In the genomic region with DNA sequence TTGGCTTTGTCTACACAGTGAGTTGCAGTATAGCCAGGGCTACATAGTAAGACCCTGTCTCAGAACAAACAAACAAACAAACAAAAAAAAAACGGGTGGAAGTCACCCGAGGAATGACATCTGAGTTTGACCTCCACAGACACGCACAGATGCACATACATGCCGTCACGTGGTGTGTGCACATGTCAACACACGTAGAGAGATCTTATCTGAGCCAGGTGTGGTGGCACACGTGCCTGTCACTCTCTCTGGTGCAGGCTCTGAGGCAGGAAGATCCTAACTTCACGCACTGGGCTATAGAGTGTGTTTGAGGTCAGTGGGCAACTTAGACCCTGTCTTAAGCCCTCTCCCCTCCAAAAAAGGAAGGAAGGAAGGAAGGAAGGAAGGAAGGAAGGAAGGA, we compare ENCODE assay signal across 16 mouse cellular contexts. TPM values are rescaled to one million over a fixed set of nuclear protein-coding genes. Genes with fewer than 3 reads are reported as not detected.
DNase-seq lines count a peak whose midpoint lies in the region; ATAC-seq and TF ChIP-seq lines count a peak whose summit lies in the region.
"Had no signal": no experiment of that assay in that cellular context is flagged by ENCODE, and none has a peak within 500 bp of the region (broad histone marks: within the 10 kb centered on the region; RNA-seq: fewer than 3 reads in every experiment).

No protein-coding gene starts in this region.

- H3K27me3 ChIP-seq in kidney, adult 2 months (replicated peaks; ENCODE audit: control insufficient read depth, insufficient read depth, low read length) = no peaks in the 10 kb centered on the region
- H3K27me3 ChIP-seq in liver, embryonic 16.5 days (ENCODE audit: control insufficient read depth, insufficient read depth, low read depth, low read length) = no peaks in the 10 kb centered on the region
- H3K27me3 ChIP-seq: megakaryocyte, embryonic 14.5 days had no signal

- H3K9ac ChIP-seq in liver, embryonic 16.5 days (ENCODE audit: low read depth, low read length) = peak overlapping the region; percentile 47

- 20% methylated on average over 8 of the region's 8 CpGs for WGBS in kidney, adult 2 months
- WGBS in liver, embryonic 16.5 days (ENCODE audit: insufficient replicate concordance) = 48% methylated on average over 8 of the region's 8 CpGs

- peak overlapping the region; percentile 53 for H3K4me2 ChIP-seq in liver, embryonic 16.5 days (ENCODE audit: low read depth, low read length)

- peak overlapping the region; percentile 77 for H3K4me3 ChIP-seq in kidney, adult 2 months (ENCODE audit: insufficient read depth, low read depth, low read length)
- H3K4me3 ChIP-seq in liver, embryonic 16.5 days (ENCODE audit: low read depth, low read length) = peak overlapping the region; percentile 58
- H3K4me3 ChIP-seq: megakaryocyte, embryonic 14.5 days had no signal

- intact Hi-C loops in gastrocnemius, postnatal 36 days (cut with DNase I) = no loop called here

- TF ChIP-seq POLR2A in kidney, adult 2 months (IDR thresholded peaks at IDR 0.05; ENCODE audit: low read depth, low read length) = no peak

- no peak for TF ChIP-seq CTCF in kidney, adult 2 months (conservative IDR thresholded peaks at IDR 0.05; ENCODE audit: insufficient read depth, insufficient read length, low read depth, low read length)

- H3K4me1 ChIP-seq in kidney, adult 2 months (ENCODE audit: control insufficient read depth, insufficient read depth, low read length) = peaks cover 34% of the 10 kb centered on the region
- H3K4me1 ChIP-seq in liver, embryonic 16.5 days (ENCODE audit: control insufficient read depth, low read depth, low read length) = peaks cover 41% of the 10 kb centered on the region

- DNase-seq in kidney, adult 2 months = peak; percentile 56
- no peak for DNase-seq in kidney, postnatal 14 days
- peak; percentile 61 for DNase-seq in kidney, adult 9 months
- DNase-seq in thymus, postnatal 4 days = peak; percentile 69
- no peak for DNase-seq in ovary, adult 18-20 months (ENCODE audit: low spot score)
- DNase-seq in gastrocnemius, postnatal 36 days = no peak
- no peak for DNase-seq in layer of hippocampus, adult 11-12 months (ENCODE audit: low spot score)
- DNase-seq: cerebellum, adult 8-10 months; heart, postnatal 14 days; lung, adult 2 months had no signal

- peak overlapping the region; percentile 98 for H3K27ac ChIP-seq in kidney, adult 2 months (ENCODE audit: insufficient read depth, low read depth, low read length)
- H3K27ac ChIP-seq in liver, embryonic 16.5 days (ENCODE audit: low read length) = peak overlapping the region; percentile 50

- H3K36me3 ChIP-seq in kidney, adult 2 months (ENCODE audit: control insufficient read depth, insufficient read depth, low read length) = no peaks in the 10 kb centered on the region
- H3K36me3 ChIP-seq in liver, embryonic 16.5 days (ENCODE audit: control insufficient read depth, insufficient read depth) = 0 out of 2 replicates have a peak, but pooled peaks cover 6% of the 10 kb centered on the region

- ATAC-seq in liver, embryonic 16.5 days (ENCODE audit: low read depth) = no peak
- ATAC-seq: forebrain, embryonic 14.5 days had no signal

- no peaks in the 10 kb centered on the region for H3K9me3 ChIP-seq in liver, embryonic 16.5 days (replicated peaks; ENCODE audit: control insufficient read depth, low read length)
- H3K9me3 ChIP-seq: megakaryocyte, embryonic 14.5 days had no signal

RNA-seq across cellular contexts. Expression of a gene that starts 4.0 kb away (rescaled TPM):
- polyA plus RNA-seq in kidney, adult 2 months (2012; rRNA removed) = 185 and 188 TPM in 2 replicates
- 44.0 and 44.6 TPM in 2 replicates for polyA plus RNA-seq in liver, embryonic 16.5 days (2015; fragmentation: Nextera tagmentation; extraction: Ambion mirVana)
- 10 to 100 TPM; 55.7 to 86.8 TPM for total RNA-seq in gastrocnemius, postnatal 36 days (2021)

RNA-seq across cellular contexts. Expression of a gene that starts 19.3 kb away (rescaled TPM):
- polyA plus RNA-seq in kidney, adult 2 months (2012; rRNA removed) = 43.9 and 48.3 TPM in 2 replicates
- polyA plus RNA-seq in liver, embryonic 16.5 days (2015; fragmentation: Nextera tagmentation; extraction: Ambion mirVana) = 1.3 and 1.8 TPM in 2 replicates
- 1 to 10 TPM; 1.9 to 2.8 TPM for total RNA-seq in gastrocnemius, postnatal 36 days (2021)

RNA-seq across cellular contexts. Expression of a gene that starts 41.3 kb away (rescaled TPM):
- not detected in 2 replicates for polyA plus RNA-seq in kidney, adult 2 months (2012; rRNA removed)
- not detected in 2 replicates for polyA plus RNA-seq in liver, embryonic 16.5 days (2015; fragmentation: Nextera tagmentation; extraction: Ambion mirVana)
- not detected for total RNA-seq in gastrocnemius, postnatal 36 days (2021)
- total RNA-seq: gastrocnemius, postnatal 4 days; heart, postnatal 14 days had no signal
- polyA plus RNA-seq: embryonic facial prominence, embryonic 11.5 days; forebrain, embryonic 14.5 days; lung, adult 2 months; urinary bladder, adult 2 months had no signal

RNA-seq across cellular contexts. Expression of a gene that starts 43.1 kb away (rescaled TPM):
- 0.05 and 0.11 TPM in 2 replicates for polyA plus RNA-seq in kidney, adult 2 months (2012; rRNA removed)
- not detected in 2 replicates for polyA plus RNA-seq in liver, embryonic 16.5 days (2015; fragmentation: Nextera tagmentation; extraction: Ambion mirVana)
- not detected for total RNA-seq in gastrocnemius, postnatal 36 days (2021)
- total RNA-seq: gastrocnemius, postnatal 4 days had no signal
- polyA plus RNA-seq: forebrain, embryonic 14.5 days; urinary bladder, adult 2 months had no signal

RNA-seq across cellular contexts. Expression of a gene that starts 47.7 kb away (rescaled TPM):
- polyA plus RNA-seq in kidney, adult 2 months (2012; rRNA removed) = 0.29 and 0.34 TPM in 2 replicates
- 0.05 and 0.06 TPM in 2 replicates for polyA plus RNA-seq in liver, embryonic 16.5 days (2015; fragmentation: Nextera tagmentation; extraction: Ambion mirVana)
- not detected for total RNA-seq in gastrocnemius, postnatal 36 days (2021)
- polyA plus RNA-seq: forebrain, embryonic 14.5 days had no signal

Comparison
In these comparisons a context has a peak if more than half of its experiments do, and no peak if none do; other contexts are left out.
1. DNase-seq: peak in kidney, adult 2 months (single experiment), kidney, adult 9 months (single experiment) and thymus, postnatal 4 days (single experiment); none in kidney, postnatal 14 days (single experiment), ovary, adult 18-20 months (single experiment), gastrocnemius, postnatal 36 days (0 of 2) and layer of hippocampus, adult 11-12 months (single experiment).
2. RNA of a gene that starts 19.3 kb away (polyA plus RNA-seq): 43.9 to 48.3 TPM in kidney, adult 2 months; 1.3 to 1.8 TPM in liver, embryonic 16.5 days; every median in the first group is over 10 times any median in the second.